8 mouse cellular contexts compared by ENCODE assay signal in the genomic region with DNA sequence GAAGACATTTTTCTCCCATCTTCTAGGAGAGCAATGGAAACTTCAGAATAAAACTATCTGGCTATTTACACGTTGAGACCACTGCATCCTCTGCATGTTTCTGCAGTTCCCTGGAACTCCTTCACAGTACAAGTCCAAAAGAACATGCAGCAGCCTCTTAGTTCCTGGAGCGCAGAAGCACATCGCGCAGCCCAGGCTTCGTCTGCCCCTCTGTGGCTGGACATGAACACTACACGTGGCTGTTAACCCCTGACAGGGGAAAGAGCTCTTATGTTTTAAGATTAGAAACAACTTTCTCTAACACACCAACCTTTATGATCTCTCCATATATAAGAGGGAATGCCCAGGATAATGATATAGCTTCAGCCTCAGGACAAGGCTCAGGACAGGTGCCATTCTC.
DNase-seq lines count a peak whose midpoint lies in the region; ATAC-seq lines count a peak whose summit lies in the region.

No protein-coding gene starts in this region.

- H3K27ac ChIP-seq in kidney, embryonic 14.5 days (ENCODE audit: low read depth, low read length), result no peak overlapping the region
- H3K27ac ChIP-seq in forebrain, embryonic 12.5 days, result no peak overlapping the region
- H3K27ac ChIP-seq in neural tube, embryonic 15.5 days (replicated peaks), result no peak overlapping the region

- 25% methylated on average over 6 of the region's 6 CpGs for WGBS in kidney, embryonic 14.5 days
- 29% methylated on average over 6 of the region's 6 CpGs for WGBS in forebrain, embryonic 12.5 days
- WGBS in neural tube, embryonic 15.5 days, result 36% methylated on average over 6 of the region's 6 CpGs

- no peaks in the 10 kb centered on the region for H3K4me1 ChIP-seq in kidney, embryonic 14.5 days (ENCODE audit: control insufficient read depth, insufficient read depth, low read length)
- H3K4me1 ChIP-seq in forebrain, embryonic 12.5 days, result no peaks in the 10 kb centered on the region
- H3K4me1 ChIP-seq in neural tube, embryonic 15.5 days, result no peaks in the 10 kb centered on the region

- ATAC-seq in kidney, embryonic 14.5 days (ENCODE audit: low FRiP score, low TSS enrichment), result peak; percentile 71; the same call in 1 of the 2 replicates
- ATAC-seq in forebrain, embryonic 12.5 days (ENCODE audit: low FRiP score), result 0 out of 2 replicates have a peak, but pooled peaks have one; percentile 27
- peak; percentile 82 for ATAC-seq in neural tube, embryonic 15.5 days (ENCODE audit: low FRiP score)

- no peaks in the 10 kb centered on the region for H3K27me3 ChIP-seq in kidney, embryonic 14.5 days (ENCODE audit: control insufficient read depth, insufficient read depth, low read length)
- no peaks in the 10 kb centered on the region for H3K27me3 ChIP-seq in forebrain, embryonic 12.5 days
- no peaks in the 10 kb centered on the region for H3K27me3 ChIP-seq in neural tube, embryonic 15.5 days (replicated peaks)

- no peak overlapping the region for H3K4me2 ChIP-seq in kidney, embryonic 14.5 days (replicated peaks; ENCODE audit: low read depth, low read length)
- no peak overlapping the region for H3K4me2 ChIP-seq in forebrain, embryonic 12.5 days
- no peak overlapping the region for H3K4me2 ChIP-seq in neural tube, embryonic 15.5 days

- DNase-seq in kidney, adult 11 months, result no peak
- DNase-seq in brain, embryonic 18.5 days (ENCODE audit: low read depth, low spot score), result peak; percentile 16
- DNase-seq in layer of hippocampus, postnatal 10 days (ENCODE audit: low spot score in 2 of 2), result peak; percentile 34 to 57
- DNase-seq in urinary bladder, postnatal 10 days (ENCODE audit: low spot score), result no peak
- DNase-seq in urinary bladder, adult 2 months (ENCODE audit: low spot score), result no peak

- H3K9ac ChIP-seq in kidney, embryonic 14.5 days (ENCODE audit: low read depth, low read length), result no peak overlapping the region
- no peak overlapping the region for H3K9ac ChIP-seq in forebrain, embryonic 12.5 days
- H3K9ac ChIP-seq in neural tube, embryonic 15.5 days (replicated peaks), result no peak overlapping the region

- H3K9me3 ChIP-seq in kidney, embryonic 14.5 days (ENCODE audit: control insufficient read depth, low read length), result no peaks in the 10 kb centered on the region
- no peaks in the 10 kb centered on the region for H3K9me3 ChIP-seq in forebrain, embryonic 12.5 days
- no peaks in the 10 kb centered on the region for H3K9me3 ChIP-seq in neural tube, embryonic 15.5 days (replicated peaks)

- no peak overlapping the region for H3K4me3 ChIP-seq in kidney, embryonic 14.5 days (ENCODE audit: low read length)
- H3K4me3 ChIP-seq in forebrain, embryonic 12.5 days (replicated peaks), result no peak overlapping the region
- H3K4me3 ChIP-seq in neural tube, embryonic 15.5 days (replicated peaks), result no peak overlapping the region

- H3K36me3 ChIP-seq in kidney, embryonic 14.5 days (ENCODE audit: control insufficient read depth, insufficient read depth, low read length), result no peaks in the 10 kb centered on the region
- no peaks in the 10 kb centered on the region for H3K36me3 ChIP-seq in forebrain, embryonic 12.5 days (replicated peaks)
- H3K36me3 ChIP-seq in neural tube, embryonic 15.5 days, result no peaks in the 10 kb centered on the region

Comparison
In these comparisons a context has a peak if more than half of its experiments do, and no peak if none do; other contexts are left out.
1. ATAC-seq: peak in every context shown above with its lines; median percentile 82 in neural tube, embryonic 15.5 days; 71 in kidney, embryonic 14.5 days; 27 in forebrain, embryonic 12.5 days.
2. DNase-seq: peak in brain, embryonic 18.5 days (single experiment) and layer of hippocampus, postnatal 10 days (2 of 2); none in kidney, adult 11 months (single experiment), urinary bladder, postnatal 10 days (single experiment) and urinary bladder, adult 2 months (single experiment).